Mouse (Mus musculus) lung, adult 2 months (tissue): ENCODE data around the gene Ccnb2. TPM values are rescaled to one million over a fixed set of nuclear protein-coding genes. Genes with fewer than 3 reads are reported as not detected.

ENCODE experiments used
- DNase-seq: peaks from one replicate; pipeline ENCODE4 v3.0.0; 2022
- H3K4me1 ChIP-seq: fragments of 200-500 bp; 2 replicates; pipeline ENCODE4 v1.6.1; 2011; ENCODE audit warnings: low read length; ENCODE audit not compliant: control insufficient read depth, insufficient read depth
- H3K4me3 ChIP-seq: fragments of 200-500 bp; replicated peaks from 2 replicates; pipeline ENCODE3; 2011; ENCODE audit warnings: low read depth, mild to moderate bottlenecking, control low read depth, low read length; ENCODE audit errors: extremely low read depth
- CTCF ChIP-seq: fragments of 200-500 bp; IDR thresholded peaks from 2 replicates; pipeline ENCODE4 v1.5.1; 2011; ENCODE audit warnings: mild to moderate bottlenecking, low read length, control low read depth; ENCODE audit not compliant: insufficient read depth
- POLR2A ChIP-seq: fragments of 200-500 bp; IDR thresholded peaks from 2 replicates; pipeline ENCODE4 v1.6.1; 2011; ENCODE audit warnings: low read depth, mild to moderate bottlenecking, control low read depth, low read length, borderline replicate concordance; ENCODE audit errors: extremely low read depth
- WGBS: fragments of 180-500 bp; shearing (Covaris S2); methylation state at CpG from one replicate; pipeline ENCODE4 v1.1.7; 2018; 5-methylcytosine and 5-hydroxymethylcytosine counted together
- polyA plus RNA-seq: library from polyadenylated mRNA; depleted of rRNA; stranded (reverse); fragments of >200 nt; gene quantifications from 2 replicates; pipeline ENCODE4 v1.2.3, GENCODE M21; 2012

Gene Ccnb2
- polyA plus RNA-seq, 1 experiment, result 2.1 TPM

- H3K4me3 ChIP-seq, result no peak overlapping the region
- no peak for DNase-seq
- H3K4me1 ChIP-seq, result no peaks in the 10 kb centered on the region
- WGBS, result 76% methylated on average over 3 of the region's 3 CpGs
- TF ChIP-seq POLR2A (no peak), CTCF (peak; percentile 46; the same call in 1 of the 2 replicates)
Observed at GRCm38 (mm10) chr9:70408791-70409190, 12.6 kb downstream of the Ccnb2 start.

GRCm38 (mm10) chr9:70406596-70406995, 14.8 kb downstream of the Ccnb2 start:
- no peak overlapping the region for H3K4me3 ChIP-seq
- DNase-seq, result no peak
- H3K4me1 ChIP-seq, result no peaks in the 10 kb centered on the region
- 75% methylated on average over 3 of the region's 3 CpGs for WGBS
- no peak for TF ChIP-seq POLR2A
- no peak for TF ChIP-seq CTCF

GRCm38 (mm10) chr9:70401937-70402539, 19.3 kb downstream of the Ccnb2 start:
- TF ChIP-seq CTCF (no peak), POLR2A (no peak)
- no peaks in the 10 kb centered on the region for H3K4me1 ChIP-seq
- no peak for DNase-seq
- H3K4me3 ChIP-seq, result no peak overlapping the region
- WGBS, result 85% methylated on average over 8 of the region's 8 CpGs

- Histone ChIP-seq H3K4me3 (no peak overlapping the region), H3K4me1 (no peaks in the 10 kb centered on the region)
- DNase-seq, result no peak
- 78% methylated on average over 2 of the region's 2 CpGs for WGBS
- TF ChIP-seq CTCF (no peak), POLR2A (no peak)
Observed at GRCm38 (mm10) chr9:70396083-70396482, 25.3 kb downstream of the Ccnb2 start.

GRCm38 (mm10) chr9:70395617-70396016, 25.7 kb downstream of the Ccnb2 start:
- TF ChIP-seq POLR2A (no peak), CTCF (peak; percentile 24; the same call in 1 of the 2 replicates)
- H3K4me1 ChIP-seq, result no peaks in the 10 kb centered on the region
- DNase-seq, result no peak
- H3K4me3 ChIP-seq, result no peak overlapping the region
- 84% methylated on average over 12 of the region's 12 CpGs for WGBS

- no peaks in the 10 kb centered on the region for H3K4me1 ChIP-seq
- no peak for DNase-seq
- H3K4me3 ChIP-seq, result no peak overlapping the region
- TF ChIP-seq POLR2A (no peak), CTCF (peak; percentile 34)
- WGBS, result 24% methylated on average over 6 of the region's 6 CpGs
Observed at GRCm38 (mm10) chr9:70392563-70392907, 28.8 kb downstream of the Ccnb2 start.

- no peak for DNase-seq
- TF ChIP-seq CTCF (no peak), POLR2A (no peak)
- Histone ChIP-seq H3K4me3 (no peak overlapping the region), H3K4me1 (no peaks in the 10 kb centered on the region)
- WGBS, result 68% methylated on average over 12 of the region's 12 CpGs
Observed at GRCm38 (mm10) chr9:70391660-70392562, 29.4 kb downstream of the Ccnb2 start.

GRCm38 (mm10) chr9:70391042-70391441, 30.3 kb downstream of the Ccnb2 start:
- WGBS, result 92% methylated on average over 5 of the region's 5 CpGs
- no peaks in the 10 kb centered on the region for H3K4me1 ChIP-seq
- TF ChIP-seq POLR2A, result no peak
- TF ChIP-seq CTCF, result no peak
- H3K4me3 ChIP-seq, result no peak overlapping the region
- no peak for DNase-seq

- no peak for TF ChIP-seq CTCF
- TF ChIP-seq POLR2A, result no peak
- no peaks in the 10 kb centered on the region for H3K4me1 ChIP-seq
- no peak for DNase-seq
- no peak overlapping the region for H3K4me3 ChIP-seq
- 68% methylated on average over 3 of the region's 3 CpGs for WGBS
Observed at GRCm38 (mm10) chr9:70389548-70389947, 31.8 kb downstream of the Ccnb2 start.
